Mouse (Mus musculus) B cell, adult (primary cell): Measurements from ENCODE around the gene Tsnax. TPM values are rescaled to one million over a fixed set of nuclear protein-coding genes. Genes with fewer than 3 reads are reported as not detected.

Experiments used
- total RNA-seq: library from RNA; stranded (reverse); gene quantifications from 4 replicates; pipeline ENCODE4 v1.2.4, GENCODE M21; 2023; ENCODE audit not compliant: inconsistent age

Tsnax gene
- total RNA-seq: 40.5 to 47.0 TPM (median 45.0 TPM) in 4 replicates

GRCm38 (mm10) chr8:125012695-125013627 is at the start of gene Tsnax:
Gene Tsnax (plus strand): TSS chr8:125012997.

GRCm38 (mm10) chr8:125053505-125054435 is 41.0 kb downstream of the Tsnax start, which contains the start of gene Disc1:
Gene Disc1 (plus strand): TSS chr8:125054195.

Other genes with a start within 250 kb of the Tsnax start
- not detected in 4 replicates for gene Trim67, start 219.9 kb upstream of the Tsnax start, total RNA-seq
- gene Gnpat, start 150.0 kb upstream of the Tsnax start, total RNA-seq: 60.0 to 72.1 TPM (median 68.0 TPM) in 4 replicates
- 24.0 to 26.7 TPM (median 24.1 TPM) in 4 replicates for gene 2810004N23Rik, start 149.9 kb upstream of the Tsnax start, total RNA-seq
- gene Exoc8, start 115.3 kb upstream of the Tsnax start, total RNA-seq: 11.3 to 14.1 TPM (median 12.0 TPM) in 4 replicates
- gene Sprtn, start 115.1 kb upstream of the Tsnax start, total RNA-seq: 30.1 to 31.9 TPM (median 31.0 TPM) in 4 replicates
- 15.0 to 17.8 TPM (median 17.5 TPM) in 4 replicates for gene Egln1, start 63.7 kb upstream of the Tsnax start, total RNA-seq
- 3.0 to 3.2 TPM (median 3.2 TPM) in 4 replicates for gene Disc1, start 41.2 kb downstream of the Tsnax start, total RNA-seq